Mouse (Mus musculus) kidney, postnatal 14 days (tissue): ENCODE data around the gene Clba1.
"Not testable (repeated sequence)": the region's sequence is repeated elsewhere in the genome, so short reads cannot be mapped to it uniquely, and the experiment has no call there.

Source experiments
- DNase-seq: peaks from one replicate; pipeline ENCODE4 v3.0.0; 2022; ENCODE audit warnings: mixed read lengths

Gene Clba1

DNA sequence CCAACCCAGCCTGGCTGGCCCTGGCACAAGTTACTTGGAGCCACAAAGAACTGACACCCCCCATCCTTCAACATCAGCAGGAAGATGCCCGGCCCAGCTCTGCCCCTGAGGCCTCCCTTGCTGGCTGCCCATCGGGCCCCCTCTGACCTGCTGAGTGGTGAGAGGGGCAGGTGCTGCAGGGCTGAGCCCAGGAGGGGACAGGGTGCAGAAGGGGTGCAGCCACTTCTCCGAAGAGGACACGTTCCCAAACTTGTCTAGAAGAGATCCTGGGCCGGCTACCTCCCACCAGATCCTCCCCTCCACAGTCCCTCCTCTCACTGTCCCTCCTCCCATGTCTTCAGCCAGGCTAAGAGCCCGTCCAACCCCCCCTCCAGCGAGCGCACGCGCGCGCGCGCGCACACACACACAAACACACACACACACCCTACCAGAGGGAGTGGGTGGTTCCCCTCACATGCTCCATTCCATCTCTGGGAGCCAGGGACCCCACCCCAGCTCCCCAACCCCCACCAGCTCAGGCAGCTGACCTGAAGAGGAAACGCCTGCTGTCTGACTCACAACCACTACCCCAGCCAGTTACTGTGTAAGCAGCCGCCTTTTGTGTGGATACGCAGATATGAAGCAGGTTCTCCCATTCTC, 13.2 kb upstream of the Clba1 start:
- DNase-seq: no peak

DNA sequence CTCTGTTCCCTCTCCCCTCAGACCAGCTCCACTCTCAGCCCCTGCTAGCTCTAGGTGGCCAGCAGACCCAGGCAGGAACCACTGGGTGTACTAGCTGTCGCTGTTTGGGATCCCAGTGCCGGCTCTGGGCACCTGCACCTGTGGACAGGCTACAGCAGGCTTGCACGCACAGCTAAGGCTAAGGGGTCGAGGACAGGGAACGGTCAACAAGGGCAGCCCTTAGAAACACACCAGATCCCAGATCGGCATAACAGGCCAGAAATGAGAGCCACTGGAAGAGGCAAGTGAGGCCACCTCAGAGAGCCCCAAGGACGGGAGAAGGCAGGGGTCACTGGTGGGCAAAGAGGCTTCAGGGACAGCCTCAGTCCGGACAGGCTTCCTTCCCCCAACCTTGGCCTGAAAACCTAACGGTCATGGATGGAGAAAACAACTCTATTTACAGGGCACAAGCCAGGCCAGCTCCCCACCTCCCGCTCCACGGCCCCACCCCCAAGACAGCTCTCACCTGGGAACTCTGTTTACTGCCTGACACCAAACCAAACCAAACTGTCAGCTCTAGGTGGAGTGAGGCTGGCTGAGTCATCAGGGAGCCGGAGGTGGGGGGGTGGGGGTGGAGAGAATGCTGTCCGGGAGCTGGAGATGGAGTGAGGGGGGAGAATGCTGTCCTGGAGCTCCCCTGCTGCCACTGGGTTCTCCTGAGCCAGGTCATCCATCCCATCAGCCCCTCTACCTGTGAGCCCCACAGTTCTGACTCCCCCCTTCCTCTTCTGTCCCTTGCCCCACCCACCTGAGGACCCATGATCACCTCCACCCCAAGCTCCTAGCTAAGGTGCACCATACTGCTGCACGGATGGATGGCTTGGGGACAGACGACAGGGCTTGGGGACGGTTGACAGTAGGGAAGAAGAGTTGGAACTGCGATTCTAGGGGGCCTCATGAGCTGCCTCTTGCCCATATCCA, 11.9 kb upstream of the Clba1 start:
- no peak for DNase-seq

DNA sequence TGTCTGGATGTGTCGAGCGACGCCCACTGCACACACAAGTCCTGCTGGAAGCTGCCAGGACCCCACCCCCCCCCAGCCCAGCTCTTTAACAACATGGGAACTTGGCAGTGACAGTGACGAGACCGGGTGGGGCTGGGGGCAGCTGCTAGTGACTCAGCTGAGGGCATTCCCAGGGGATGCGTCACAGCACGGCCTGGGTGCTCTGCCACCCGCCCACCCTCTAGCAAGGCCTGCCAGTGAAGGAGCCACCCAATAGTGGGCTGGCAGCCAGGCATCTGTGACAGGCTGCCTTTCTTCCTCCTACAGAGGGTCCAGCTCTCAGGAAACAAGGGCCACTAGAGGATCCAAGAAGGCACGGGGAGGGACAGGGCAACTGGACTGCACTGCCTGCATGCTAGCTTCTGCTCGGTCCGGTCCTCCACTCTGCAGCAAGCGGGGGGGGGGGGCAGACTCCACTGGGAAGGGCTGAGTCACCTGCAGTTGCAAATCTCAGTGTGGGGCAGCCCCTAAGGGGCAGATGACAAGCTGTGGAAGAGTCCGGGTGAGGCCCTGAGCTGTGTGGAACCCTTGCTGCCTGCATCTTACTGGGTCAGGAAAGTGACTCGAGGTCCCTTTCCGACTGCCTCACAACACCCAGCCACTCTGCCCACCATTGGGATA, 10.9 kb upstream of the Clba1 start:
- DNase-seq: no peak

DNA sequence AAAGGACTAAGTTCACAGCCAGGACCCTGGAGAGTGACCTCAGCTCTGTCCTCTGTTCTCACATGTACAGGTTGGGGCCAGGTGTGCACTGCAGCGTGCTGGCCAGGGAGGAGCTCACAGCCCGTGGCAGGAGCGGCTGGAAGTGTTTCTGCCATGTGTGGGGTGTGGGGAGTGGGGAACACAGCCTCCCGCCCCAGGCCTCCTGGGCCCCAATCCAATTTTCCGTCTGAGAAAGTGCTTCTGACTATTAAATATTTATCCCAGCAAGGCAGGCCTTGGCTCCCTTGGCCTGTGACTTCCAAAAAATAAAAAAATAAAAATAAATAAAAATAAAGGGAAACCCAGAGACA, 10.4 kb upstream of the Clba1 start:
- peak; percentile 51 for DNase-seq

DNA sequence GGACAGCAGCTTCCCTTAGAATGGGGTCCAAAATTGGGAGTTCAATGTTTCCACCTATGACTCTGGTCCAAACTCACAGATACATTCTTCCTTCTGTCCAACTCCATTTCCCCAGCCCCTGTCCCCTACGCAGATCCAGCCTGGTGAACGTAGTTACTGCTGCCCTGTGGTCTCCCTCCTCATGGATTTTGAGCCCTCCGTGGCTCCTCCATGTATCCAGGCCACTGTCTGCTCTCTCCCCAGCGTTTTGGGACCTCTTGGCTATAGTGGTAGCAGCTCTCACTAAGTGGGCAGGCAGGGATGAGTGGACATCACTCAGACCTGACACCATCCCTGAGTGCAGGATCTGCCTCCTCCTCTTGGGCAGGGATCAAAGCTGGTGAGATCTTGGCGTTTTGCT, 10.0 kb upstream of the Clba1 start:
- no peak for DNase-seq

DNA sequence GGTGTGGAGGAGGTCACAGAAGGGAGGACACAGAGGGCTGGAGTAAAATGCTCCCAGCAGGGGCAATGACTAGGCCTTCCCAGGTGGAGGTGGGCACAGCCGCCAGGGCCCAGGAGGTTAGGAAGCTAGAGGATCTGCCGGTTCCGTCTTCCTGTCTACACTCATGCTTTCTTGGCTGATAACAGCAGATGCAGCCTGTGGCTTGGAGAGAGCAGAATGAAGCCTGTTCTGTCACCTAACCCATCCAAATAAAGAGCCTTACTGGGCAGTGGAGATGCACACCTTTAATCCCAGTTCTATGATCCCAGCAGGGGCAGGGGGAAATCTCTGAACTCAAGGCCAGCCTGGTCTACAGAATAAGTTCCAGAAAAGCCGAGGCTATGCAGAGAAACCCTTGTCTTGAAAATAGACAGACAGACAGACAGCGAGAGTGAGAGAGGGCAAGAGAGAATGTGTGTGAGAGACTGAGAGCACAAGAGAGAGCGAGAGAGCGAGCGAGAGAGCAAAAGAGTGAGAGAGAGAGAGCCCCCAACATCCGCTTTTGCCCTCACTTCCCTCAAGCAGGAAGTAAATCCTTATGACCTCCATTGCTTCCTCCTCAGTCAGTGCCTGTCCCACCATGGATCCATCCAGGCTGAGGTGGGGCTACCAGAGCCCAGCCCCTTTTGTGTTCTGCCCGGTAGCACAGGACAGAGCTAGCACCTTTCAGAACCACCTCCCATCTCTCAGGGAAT, 9.3 kb upstream of the Clba1 start:
- no peak for DNase-seq

DNA sequence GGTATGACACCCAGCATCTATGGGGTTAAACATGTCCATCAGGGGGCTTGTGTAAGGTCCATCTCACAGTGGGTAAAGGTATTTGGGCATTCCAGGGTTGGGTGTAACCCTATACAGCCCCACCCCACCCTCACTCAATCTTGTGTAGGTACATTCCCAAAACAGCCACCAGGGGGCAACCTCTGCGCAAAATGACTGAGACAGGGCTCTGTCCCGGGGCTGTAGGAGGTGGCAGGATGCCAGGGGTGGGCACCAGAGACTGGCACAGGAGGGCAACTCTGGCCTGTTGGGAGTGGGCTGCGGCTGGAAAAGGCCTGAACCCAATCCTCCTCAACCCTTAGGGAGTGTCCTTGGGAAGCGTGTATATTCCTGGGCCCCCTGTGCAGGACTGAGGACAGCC, 8.3 kb upstream of the Clba1 start:
- DNase-seq: peak; percentile 74

DNA sequence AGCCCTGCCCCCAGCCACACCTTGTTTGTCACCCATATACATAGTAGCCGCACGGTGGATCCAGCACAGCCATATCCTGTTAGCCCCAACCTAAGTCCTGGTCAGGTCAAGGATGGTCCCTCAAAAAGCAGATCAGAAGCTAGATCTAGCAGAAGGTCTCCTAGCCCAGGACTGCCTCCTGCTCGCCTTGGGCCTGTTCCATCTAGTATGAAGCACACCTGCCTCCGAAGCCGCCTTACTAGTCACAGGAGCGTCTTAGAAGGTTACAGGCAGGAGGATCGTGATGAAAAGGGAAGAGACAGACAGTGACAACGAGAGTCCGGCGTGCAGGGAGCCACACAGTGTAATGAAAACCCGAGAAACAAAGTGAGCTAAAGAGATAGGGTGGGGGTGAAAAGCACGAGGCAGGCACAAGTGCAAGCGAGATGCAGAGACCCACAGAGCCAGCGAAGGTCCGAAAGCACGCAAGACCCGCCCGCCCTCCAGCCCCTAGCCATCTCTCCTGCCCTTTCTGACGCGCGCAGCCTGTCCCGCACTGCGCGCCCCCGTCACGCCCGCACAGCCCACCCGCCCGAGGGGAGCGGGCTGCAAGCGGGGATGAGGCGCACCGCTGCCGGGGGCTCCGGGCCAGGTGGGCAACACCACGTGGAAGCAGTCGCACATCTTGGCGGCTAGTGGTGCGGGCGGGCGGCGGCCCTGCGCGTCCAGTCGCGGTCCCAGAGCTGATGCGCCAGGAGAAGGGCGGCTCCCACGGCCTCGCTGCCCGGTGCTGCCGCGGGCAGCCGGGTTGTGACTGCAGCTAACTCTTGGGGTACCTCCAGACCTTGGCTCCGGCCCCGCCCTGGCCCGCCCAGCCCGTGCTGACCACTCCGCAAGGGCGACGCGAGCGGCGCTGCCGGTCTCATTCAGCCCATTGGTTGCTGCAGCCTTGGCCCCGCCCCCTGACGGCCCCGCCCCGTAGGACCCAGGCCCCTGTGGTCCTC, 6.6 kb upstream of the Clba1 start, which contains the start of gene Ahnak2:
TSS of gene Ahnak2 (minus strand) at position 794 of the 983 bp plus-strand sequence.
- DNase-seq: peak; percentile 61

DNA sequence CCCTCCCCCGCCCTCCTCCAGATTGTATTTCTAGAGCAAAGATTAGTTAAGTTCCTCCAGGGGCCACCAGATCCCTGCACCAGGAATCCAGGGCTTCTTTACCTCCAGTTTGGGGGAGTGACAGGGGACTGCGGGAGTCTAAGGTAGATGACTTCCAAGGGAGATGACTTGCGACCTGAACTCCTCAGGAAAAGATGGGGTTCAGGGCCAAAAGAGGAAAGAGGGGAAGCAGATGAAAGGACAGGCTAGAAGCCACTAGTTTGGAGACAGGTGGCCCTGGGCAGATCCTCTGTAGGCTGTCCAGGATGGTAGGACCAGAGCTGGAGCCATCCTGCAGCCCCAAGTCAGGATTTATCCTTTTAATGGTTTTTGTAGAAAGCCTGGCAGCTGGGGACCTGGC, 5.8 kb upstream of the Clba1 start:
- DNase-seq: no peak

DNA sequence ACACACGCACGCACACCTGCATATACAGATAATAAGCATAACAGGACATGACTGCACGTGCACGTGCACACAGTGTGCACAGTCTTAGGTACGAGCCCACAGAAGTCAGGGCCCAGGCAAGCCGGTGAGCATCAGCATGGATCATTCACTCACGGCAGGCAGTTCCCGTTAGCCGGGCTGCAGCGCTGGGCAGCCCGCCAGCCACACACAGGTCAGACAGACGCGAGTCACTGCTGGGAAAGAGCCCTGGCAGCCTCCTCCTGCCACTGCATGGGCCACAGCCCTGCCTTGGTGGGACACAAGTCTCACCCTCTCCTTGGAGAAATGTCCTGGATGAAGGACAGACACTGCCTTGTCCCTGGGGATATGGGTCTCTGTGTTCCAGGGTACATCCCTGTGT, 4.7 kb upstream of the Clba1 start:
- DNase-seq: peak; percentile 35

DNA sequence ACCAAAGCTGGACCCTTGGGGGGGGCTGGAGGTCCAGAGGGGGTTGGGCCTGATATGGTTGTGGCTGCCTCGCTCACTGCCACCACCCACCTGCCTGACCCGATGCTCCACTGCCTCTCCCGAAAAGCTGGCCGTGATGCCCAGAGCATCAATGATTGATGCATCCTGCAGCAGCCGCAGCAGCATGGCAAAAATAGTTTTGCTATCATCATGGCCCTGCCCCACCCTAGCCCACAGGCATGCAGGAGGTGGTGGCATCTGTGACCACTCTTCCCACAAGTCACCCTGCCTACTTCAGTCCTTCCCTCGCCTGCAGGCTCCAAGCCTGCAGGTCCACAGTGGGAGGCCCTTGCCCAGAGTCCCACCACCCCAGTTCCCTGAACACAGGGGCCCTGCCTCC, 2.7 kb upstream of the Clba1 start:
- DNase-seq: no peak

DNA sequence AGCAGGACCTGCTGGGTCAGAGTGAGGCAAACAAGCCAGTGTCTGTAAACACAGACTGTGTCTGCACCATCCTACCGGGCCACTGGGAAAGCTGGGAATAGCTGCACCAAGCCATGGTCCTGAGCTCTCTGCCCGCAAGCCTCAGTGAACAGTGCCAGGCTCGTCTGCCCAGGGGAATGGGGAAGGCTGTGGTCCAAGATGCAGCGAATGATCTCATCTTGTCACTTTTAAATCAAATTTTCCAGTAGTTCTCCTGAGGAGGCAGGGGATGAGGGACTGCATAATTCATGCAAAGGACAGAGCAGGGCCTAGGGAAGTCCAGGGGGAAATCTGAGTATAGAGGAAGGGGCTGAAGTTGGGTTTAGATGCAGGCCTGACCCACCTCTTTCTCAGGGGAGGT, 941 bp upstream of the Clba1 start:
- no peak for DNase-seq

DNA sequence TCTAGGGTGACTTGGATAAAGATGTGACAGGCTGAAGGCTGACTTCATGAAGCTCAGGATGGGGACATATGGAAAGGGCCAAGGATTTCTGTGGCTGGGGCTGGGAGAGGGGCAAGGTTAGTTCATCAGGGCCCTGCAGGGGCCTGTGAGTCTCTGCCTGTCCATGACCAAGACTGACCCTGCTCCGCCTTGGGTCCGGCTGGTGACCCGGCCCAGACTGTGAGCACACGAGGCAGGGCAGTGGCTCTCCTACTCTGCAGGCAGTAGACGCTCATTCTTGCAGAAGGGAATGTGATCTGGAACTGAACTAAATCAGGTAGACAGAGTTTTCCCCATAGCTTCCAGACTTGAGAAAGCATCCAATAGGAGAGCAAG, 538 bp upstream of the Clba1 start:
- DNase-seq: no peak

DNA sequence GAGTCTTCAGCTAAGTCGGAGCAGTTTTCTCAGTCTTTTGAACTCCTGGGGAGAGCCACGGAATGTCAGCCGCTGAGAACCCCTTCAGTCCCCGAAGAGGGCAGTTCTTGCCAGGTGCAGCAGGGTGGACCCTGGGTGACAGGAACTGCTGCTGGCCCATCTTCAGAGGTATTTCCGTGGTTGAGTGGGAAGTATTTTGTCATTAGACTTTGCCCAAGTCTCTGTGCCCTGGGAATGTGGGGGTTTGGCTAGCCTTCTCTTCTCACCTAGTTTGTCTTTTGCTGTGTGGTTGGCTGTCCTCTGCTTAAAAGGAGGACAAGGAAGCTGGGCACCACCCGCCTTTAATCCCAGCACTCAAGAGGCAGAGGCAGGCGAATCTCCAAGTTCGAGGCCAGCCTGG, 904 bp downstream of the Clba1 start:
- peak; percentile 52 for DNase-seq

DNA sequence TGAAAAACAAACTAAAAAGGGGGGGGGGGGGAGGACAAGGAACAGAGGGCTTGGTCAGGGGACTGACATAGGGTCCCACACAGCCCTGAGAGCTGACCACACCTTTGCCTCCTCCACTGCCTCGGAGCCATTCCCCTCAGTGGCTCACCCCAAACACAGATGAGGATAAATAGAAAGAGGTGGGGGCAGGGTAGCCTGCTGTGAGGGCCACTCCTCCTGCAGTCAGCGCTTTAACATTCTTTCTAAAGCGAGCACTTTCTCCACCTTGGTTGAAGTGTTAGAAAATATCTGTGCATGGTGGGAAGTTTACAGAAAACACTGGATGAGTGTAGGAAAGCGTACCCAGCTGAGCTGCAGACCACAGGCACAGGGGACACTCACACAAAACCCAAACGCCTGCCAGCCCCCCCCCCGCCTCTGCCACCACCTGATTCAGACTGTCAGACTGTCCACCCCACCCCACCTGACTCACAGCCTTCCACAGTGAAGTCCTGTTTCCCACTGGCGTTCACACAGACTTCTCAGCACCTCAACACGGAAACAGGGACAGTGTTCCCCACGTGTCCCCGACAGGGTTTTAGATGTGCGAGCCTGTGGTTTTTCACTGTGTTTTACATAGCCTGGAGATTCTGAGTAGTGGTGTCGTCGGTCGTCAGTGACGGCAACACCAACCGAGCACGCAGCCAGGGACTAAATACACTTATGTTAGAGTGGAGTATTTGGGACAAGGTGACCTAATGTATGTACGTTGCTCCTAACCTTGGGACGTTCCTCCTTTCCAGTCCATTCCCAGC, 1.6 kb downstream of the Clba1 start:
- no peak for DNase-seq

DNA sequence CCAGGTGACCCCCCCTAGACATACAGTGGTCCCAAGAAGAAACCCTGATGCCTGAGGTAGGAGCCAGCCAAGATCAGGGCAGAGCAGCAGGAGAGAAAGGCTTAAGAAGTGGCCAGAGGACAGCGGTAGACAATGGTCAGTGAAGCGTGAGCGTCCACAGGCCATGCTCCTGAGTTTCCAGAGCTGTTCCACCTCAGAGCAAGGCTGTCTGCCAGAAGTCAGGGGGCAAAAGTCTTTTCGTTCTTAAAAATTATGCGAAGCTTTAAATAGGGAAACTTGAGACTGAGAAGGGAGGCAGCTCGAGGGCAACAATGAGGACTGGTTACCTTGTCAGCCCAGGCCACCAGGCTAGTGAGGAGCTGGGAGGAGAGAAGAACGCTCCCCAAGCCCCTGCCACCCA, 4.6 kb downstream of the Clba1 start:
- DNase-seq: peak; percentile 78

DNA sequence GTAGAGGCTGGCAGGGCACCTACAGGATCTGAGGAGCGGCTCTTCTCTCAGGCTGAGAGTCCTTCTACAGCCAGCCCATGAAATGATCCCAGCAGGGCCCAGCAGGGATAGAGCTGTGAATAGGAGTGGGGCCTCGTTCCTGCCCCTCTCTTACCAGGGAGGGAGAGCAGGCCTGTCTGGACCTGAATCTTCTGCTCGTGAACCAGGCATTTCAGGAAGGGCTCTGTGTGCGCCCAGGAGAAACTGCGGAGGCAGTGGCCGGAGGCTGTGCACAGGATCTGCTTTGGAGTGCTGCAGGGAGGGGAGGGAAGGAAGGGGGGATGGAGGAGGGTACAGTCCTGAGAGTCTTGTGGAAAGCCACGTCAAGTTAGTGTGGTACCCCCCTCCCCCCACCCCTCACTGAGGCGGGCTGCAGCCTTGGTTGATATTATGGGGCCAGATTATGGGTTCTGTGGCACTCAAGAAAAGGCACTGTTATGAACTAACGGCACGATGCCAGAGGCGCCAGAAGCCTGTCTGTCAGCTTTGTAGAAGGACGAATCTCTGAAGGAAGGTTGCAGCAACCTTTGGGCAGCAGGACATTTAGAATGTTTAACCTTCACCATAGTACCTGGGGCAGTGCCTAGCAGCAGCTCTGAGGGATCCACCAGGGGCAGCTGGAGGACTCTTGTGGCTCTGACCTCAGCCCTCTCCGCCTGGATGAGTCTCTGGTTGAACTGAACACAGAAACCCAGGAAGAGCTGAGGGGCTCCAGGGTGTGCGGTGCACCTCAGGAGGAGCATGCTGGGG, 6.1 kb downstream of the Clba1 start:
- DNase-seq: peak; percentile 54

DNA sequence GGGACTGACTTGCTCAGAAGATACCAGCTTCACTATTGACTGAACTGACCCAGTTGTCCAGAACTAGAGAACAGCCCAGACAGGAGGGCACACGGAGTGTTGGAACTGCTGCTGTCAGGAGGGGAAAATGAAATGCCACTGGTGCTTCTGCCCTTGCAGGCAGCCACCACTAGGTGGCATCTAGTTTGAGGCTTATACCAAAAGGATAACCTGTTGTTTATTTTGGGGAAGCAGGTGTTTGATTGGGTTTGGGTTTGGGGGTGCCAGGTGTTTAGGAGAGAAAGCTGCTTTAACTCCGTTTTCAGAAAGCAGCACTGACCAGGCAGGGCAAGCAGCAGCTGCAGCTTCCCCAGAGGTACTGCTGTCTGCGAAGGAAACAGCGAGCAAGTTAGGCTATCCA, 7.6 kb downstream of the Clba1 start:
- DNase-seq: peak; percentile 67

DNA sequence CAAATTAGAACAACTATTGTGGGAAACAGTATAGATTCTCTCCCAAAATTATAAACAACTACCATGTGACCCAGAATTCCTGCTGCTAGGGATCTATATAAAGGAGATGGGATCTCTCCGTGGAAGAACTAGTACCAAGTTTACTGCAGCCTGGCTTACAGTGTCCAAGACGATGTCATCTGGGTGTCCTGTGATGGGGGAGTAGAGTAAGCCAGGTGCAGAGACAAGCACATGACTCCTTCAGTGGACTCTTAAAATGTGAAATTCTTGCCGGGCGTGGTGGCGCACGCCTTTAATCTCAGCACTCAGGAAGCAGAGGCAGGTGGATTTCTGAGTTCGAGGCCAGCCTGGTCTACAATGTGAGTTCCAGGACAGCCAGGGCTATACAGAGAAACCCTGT, 8.1 kb downstream of the Clba1 start:
- not testable (repeated sequence) for DNase-seq

DNA sequence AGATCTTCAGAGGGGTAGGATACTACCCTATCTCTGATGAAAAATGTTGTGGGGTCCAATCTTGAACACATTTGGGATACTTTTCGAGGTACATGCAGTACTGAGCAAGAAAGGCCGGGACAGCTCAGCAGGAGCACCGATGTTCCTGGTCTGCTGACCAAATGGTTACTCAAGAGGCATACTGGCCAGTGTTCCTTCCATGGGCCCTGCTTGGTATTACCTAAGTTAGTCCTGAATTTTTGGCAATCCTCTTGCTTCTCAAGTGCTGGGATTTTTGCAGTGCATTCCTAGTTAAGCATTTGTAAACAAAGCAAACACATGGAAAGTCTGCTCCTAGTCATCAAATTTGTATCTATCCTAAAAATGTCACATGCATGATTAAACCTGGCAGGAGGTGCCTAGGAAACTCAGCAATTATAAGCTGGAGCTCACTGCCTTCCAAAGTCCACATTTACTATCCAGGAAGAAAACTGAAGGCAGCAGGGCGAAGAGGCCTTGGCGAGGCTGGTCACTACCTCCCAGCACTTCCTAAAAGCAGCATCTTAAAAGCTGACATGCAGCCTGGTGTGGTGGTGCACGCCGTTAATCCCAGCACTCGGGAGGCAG, 10.4 kb downstream of the Clba1 start:
- DNase-seq: peak; percentile 48
